Mouse (Mus musculus): Measurements from ENCODE around the gene Olig3. TPM values are rescaled to one million over a fixed set of nuclear protein-coding genes. Genes with fewer than 3 reads are reported as not detected.
"Not testable (repeated sequence)": the region's sequence is repeated elsewhere in the genome, so short reads cannot be mapped to it uniquely, and the experiment has no call there.

The Olig3 gene
- polyA plus RNA-seq, 3 experiments from 2014 or later, result not detected

- ATAC-seq, result no peak
Observed at GRCm38 (mm10) chr10:19361539-19362293, 5.4 kb downstream of the Olig3 start.

- ATAC-seq, result no peak
Observed at GRCm38 (mm10) chr10:19362294-19362590, 5.9 kb downstream of the Olig3 start.

GRCm38 (mm10) chr10:19362861-19363260 is 6.5 kb downstream of the Olig3 start:
- ATAC-seq, result no peak

GRCm38 (mm10) chr10:19363365-19363764 is 7.0 kb downstream of the Olig3 start:
- no peak for ATAC-seq

GRCm38 (mm10) chr10:19369143-19369542 is 12.8 kb downstream of the Olig3 start:
- ATAC-seq, result no peak

- no peak for ATAC-seq
Observed at GRCm38 (mm10) chr10:19370146-19370545, 13.8 kb downstream of the Olig3 start.

GRCm38 (mm10) chr10:19372263-19372662 is 15.9 kb downstream of the Olig3 start:
- no peak for ATAC-seq

GRCm38 (mm10) chr10:19373797-19374196 is 17.5 kb downstream of the Olig3 start:
- no peak for ATAC-seq

GRCm38 (mm10) chr10:19374311-19374710 is 18.0 kb downstream of the Olig3 start:
- ATAC-seq, result no peak

- ATAC-seq, result no peak
Observed at GRCm38 (mm10) chr10:19375838-19376237, 19.5 kb downstream of the Olig3 start.

GRCm38 (mm10) chr10:19380971-19381370 is 24.6 kb downstream of the Olig3 start:
- not testable (repeated sequence) for ATAC-seq

GRCm38 (mm10) chr10:19384176-19384575 is 27.8 kb downstream of the Olig3 start:
- ATAC-seq, result no peak

GRCm38 (mm10) chr10:19391819-19392218 is 35.5 kb downstream of the Olig3 start:
- no peak for ATAC-seq

GRCm38 (mm10) chr10:19396485-19397137 is 40.3 kb downstream of the Olig3 start:
- ATAC-seq, result no peak

- no peak for ATAC-seq
Observed at GRCm38 (mm10) chr10:19397396-19397795, 41.1 kb downstream of the Olig3 start.

GRCm38 (mm10) chr10:19401136-19401535 is 44.8 kb downstream of the Olig3 start:
- no peak for ATAC-seq

- ATAC-seq, result no peak
Observed at GRCm38 (mm10) chr10:19404401-19404800, 48.1 kb downstream of the Olig3 start.

GRCm38 (mm10) chr10:19405959-19406358 is 49.6 kb downstream of the Olig3 start:
- peak; percentile 75 for ATAC-seq

- ATAC-seq, result no peak
Observed at GRCm38 (mm10) chr10:19407168-19407567, 50.8 kb downstream of the Olig3 start.

Other genes with a start within 250 kb of the Olig3 start
- 100 to 1,000 TPM; 221 to 397 (median 300) TPM for gene Ifngr1, start 235.4 kb downstream of the Olig3 start, polyA plus RNA-seq (2017; shearing (Covaris generic))

Measured in inflammation-experienced regulatory T-cells, adult 6 months (primary cell).